Mouse (Mus musculus) G1E-ER4 (cell line): ENCODE results near the gene Gm19402. TPM values are rescaled to one million over a fixed set of nuclear protein-coding genes. Genes with fewer than 3 reads are reported as not detected.

ENCODE experiments used
- GATA1 ChIP-seq: IDR thresholded peaks from one replicate; pipeline ENCODE4 v1.8.0; 2012; ENCODE audit warnings: low read length, inconsistent platforms
- polyA plus RNA-seq: library from polyadenylated mRNA; stranded (reverse); fragments of >175 nt; gene quantifications from 2 replicates; pipeline ENCODE4 v1.2.3, GENCODE M21; 2012

The Gm19402 gene
- polyA plus RNA-seq, 1 experiment = not detected

DNA sequence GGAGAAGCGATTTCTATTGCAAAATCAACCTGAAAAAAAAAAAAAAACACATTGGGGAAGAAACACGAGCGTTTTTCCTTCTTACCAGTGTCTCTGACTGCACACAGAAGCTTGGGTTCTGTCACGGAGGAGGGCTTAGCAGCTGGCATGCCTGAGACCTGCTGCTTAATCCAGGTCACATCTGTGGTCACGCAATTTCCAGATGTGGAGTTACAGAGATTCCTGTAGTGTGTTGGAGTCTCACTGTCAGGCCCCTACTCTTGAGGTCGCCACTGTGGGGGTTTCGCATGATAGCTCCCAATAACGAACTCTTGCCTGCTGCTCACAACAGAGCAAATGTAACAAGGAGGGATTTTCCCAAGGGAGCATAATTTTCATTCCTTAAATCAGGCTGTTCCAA is 6.4 kb downstream of the Gm19402 start:
- no peak for TF ChIP-seq GATA1

DNA sequence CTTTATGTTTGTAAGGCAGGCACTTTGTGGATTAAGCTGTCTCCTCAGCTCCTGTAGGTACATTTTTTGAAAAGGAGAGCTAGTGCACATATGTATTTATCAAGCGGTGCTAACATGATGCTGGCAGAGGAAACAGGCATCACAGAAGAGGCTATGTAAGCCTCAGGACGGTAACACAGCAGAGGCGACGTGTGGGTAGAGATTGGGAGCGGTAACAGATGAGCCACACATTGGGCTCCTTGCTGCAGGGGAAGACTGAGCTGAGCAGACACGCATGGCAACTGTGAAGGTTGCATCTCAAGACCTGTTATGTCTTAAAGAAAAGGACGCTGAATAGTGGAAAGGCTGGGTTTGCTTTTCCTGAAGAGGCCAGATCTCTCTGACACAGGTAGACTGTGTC is 7.6 kb downstream of the Gm19402 start:
- TF ChIP-seq GATA1 = no peak

DNA sequence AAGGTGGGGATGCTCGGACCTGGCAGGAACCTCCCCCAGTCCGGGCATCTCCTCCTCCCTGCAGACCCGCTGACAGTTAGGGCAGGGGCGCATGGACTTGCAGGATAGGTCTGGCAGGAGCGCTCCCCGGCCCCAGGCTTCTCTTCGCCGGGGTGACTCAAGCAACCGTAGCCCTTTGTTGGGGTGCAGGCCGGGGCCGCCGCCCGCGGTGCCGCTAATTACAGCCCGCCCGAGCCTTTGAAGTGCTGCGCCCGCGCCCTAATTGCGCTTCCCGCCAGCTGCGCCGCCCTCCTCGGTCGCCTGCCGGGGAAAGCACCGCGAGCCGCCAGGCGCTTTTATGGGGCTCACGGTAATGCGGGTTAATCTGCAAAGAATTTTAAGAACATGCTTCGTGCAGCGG is 13.0 kb downstream of the Gm19402 start:
- TF ChIP-seq GATA1 = no peak

- TF ChIP-seq GATA1 = no peak
These were observed 16.8 kb downstream of the Gm19402 start for GRCm38 (mm10) chr10:77673765-77674164.

DNA sequence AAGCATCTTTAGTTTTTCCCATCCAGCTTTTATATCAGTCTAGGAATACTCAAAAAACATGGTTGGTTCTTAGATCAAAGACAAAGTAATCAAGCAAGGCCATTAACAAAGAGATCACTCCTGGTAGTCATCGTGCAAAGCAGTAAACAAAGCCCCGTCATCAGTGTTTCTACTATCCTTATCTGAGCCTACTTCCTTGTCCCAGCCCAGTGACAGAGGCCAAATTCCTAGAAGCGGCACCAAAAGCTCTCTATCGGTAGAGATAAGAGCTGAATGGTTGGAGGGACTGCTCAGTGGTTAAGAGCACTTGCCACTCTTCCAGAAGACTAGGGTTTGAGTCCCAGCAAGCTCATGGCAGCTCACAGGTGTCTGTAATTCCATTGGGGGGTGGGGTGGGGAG is 19.0 kb downstream of the Gm19402 start:
- peak; percentile 75 for TF ChIP-seq GATA1

- no peak for TF ChIP-seq GATA1
These were observed 19.8 kb downstream of the Gm19402 start for GRCm38 (mm10) chr10:77670710-77671109.

DNA sequence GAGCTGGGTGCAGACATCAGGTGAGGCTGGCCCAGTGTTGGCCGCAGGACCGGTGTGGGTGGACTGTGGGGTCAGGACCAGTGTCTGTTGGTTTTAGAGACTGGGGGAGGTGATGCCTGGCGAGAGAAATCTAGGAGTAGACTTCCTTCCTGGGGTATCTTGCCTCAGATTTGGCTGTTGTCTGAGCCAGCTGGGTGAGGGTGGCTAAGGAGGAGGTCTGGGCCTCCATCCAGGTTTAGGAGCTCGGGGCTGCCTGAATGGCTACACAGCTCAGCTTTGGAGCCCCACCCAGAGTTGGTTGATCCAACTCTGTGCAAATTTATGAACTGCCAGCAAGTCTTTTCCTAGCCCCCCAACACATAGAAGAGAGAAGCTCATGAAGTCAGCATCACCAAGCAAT is 23.2 kb downstream of the Gm19402 start:
- TF ChIP-seq GATA1 = no peak

- TF ChIP-seq GATA1 = no peak
These were observed 24.2 kb downstream of the Gm19402 start for GRCm38 (mm10) chr10:77666342-77666741.

GRCm38 (mm10) chr10:77663949-77664665 is 26.4 kb downstream of the Gm19402 start:
- no peak for TF ChIP-seq GATA1

GRCm38 (mm10) chr10:77658286-77658994 is 32.1 kb downstream of the Gm19402 start:
- TF ChIP-seq GATA1 = no peak

GRCm38 (mm10) chr10:77652046-77652445 is 38.5 kb downstream of the Gm19402 start:
- TF ChIP-seq GATA1 = no peak

- TF ChIP-seq GATA1 = no peak
These were observed 42.7 kb downstream of the Gm19402 start for GRCm38 (mm10) chr10:77647901-77648300.

DNA sequence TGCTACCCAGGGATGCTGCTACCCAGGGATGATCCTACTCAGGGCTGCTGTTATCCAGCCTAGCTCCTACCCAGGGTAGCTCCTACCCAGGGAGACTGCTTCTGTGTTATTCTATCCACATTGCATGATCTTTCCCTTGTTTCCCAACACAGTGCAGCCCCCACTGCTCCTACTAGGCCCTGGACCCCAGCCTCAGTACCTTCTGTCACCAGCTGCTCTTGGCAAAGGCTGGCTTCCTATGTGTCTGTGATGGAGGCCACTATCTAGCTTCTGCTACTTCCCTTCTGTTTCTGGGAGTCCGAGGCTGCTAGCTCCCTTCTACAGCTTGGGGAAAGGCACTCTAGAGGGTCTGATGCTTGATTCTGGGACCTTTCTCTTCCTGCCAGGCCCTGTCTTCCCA is 43.1 kb downstream of the Gm19402 start:
- no peak for TF ChIP-seq GATA1

- TF ChIP-seq GATA1 = no peak
These were observed 45.0 kb downstream of the Gm19402 start for GRCm38 (mm10) chr10:77645571-77645970.

- TF ChIP-seq GATA1 = no peak
These were observed 47.4 kb downstream of the Gm19402 start for GRCm38 (mm10) chr10:77643160-77643559.

Other genes starting within 250 kb of the Gm19402 start
- 128 and 179 TPM in 2 replicates for gene Fam207a, start 175.0 kb downstream of the Gm19402 start, polyA plus RNA-seq
- 0.90 and 3.8 TPM in 2 replicates for gene Itgb2, start 160.5 kb downstream of the Gm19402 start, polyA plus RNA-seq
- gene Pttg1ip, start 109.0 kb downstream of the Gm19402 start, polyA plus RNA-seq = 101 and 130 TPM in 2 replicates
- 166 and 172 TPM in 2 replicates for gene Sumo3, start 84.7 kb downstream of the Gm19402 start, polyA plus RNA-seq
- 0.54 TPM in 1 of 2 replicates, not detected in the other for gene Gm49325, start 84.6 kb downstream of the Gm19402 start, polyA plus RNA-seq
- gene Ube2g2, start 68.5 kb downstream of the Gm19402 start, polyA plus RNA-seq = 30.8 and 39.8 TPM in 2 replicates
- not detected in 2 replicates for gene Tspear, start 4.2 kb downstream of the Gm19402 start, polyA plus RNA-seq
- not detected in 2 replicates for gene Gm9508, start 6.5 kb upstream of the Gm19402 start, polyA plus RNA-seq
- not detected in 2 replicates for gene Gm10272, start 15.9 kb upstream of the Gm19402 start, polyA plus RNA-seq
- gene Gm10024, start 20.7 kb upstream of the Gm19402 start, polyA plus RNA-seq = not detected in 2 replicates
- gene Gm10142, start 25.1 kb upstream of the Gm19402 start, polyA plus RNA-seq = not detected in 2 replicates
- not detected in 2 replicates for gene Krtap12-1, start 29.8 kb upstream of the Gm19402 start, polyA plus RNA-seq
- not detected in 2 replicates for gene Gm10100, start 35.7 kb upstream of the Gm19402 start, polyA plus RNA-seq
- not detected in 2 replicates for gene Gm18596, start 51.9 kb upstream of the Gm19402 start, polyA plus RNA-seq
- not detected in 2 replicates for gene Gm9736, start 60.6 kb upstream of the Gm19402 start, polyA plus RNA-seq
- gene Gm3233, start 68.9 kb upstream of the Gm19402 start, polyA plus RNA-seq = not detected in 2 replicates
- not detected in 2 replicates for gene Gm3238, start 80.6 kb upstream of the Gm19402 start, polyA plus RNA-seq
- not detected in 2 replicates for gene Gm7138, start 86.2 kb upstream of the Gm19402 start, polyA plus RNA-seq
- gene Gm3250, start 91.8 kb upstream of the Gm19402 start, polyA plus RNA-seq = not detected in 2 replicates
- gene Gm7137, start 97.4 kb upstream of the Gm19402 start, polyA plus RNA-seq = not detected in 2 replicates
- gene Gm9639, start 104.3 kb upstream of the Gm19402 start, polyA plus RNA-seq = not detected in 2 replicates
- not detected in 2 replicates for gene Gm19668, start 108.4 kb upstream of the Gm19402 start, polyA plus RNA-seq
- not detected in 2 replicates for gene Gm9507, start 121.1 kb upstream of the Gm19402 start, polyA plus RNA-seq
- not detected in 2 replicates for gene Gm2696, start 123.9 kb upstream of the Gm19402 start, polyA plus RNA-seq
- gene Krtap10-4, start 136.3 kb upstream of the Gm19402 start, polyA plus RNA-seq = not detected in 2 replicates
- not detected in 2 replicates for gene Krtap10-10, start 145.2 kb upstream of the Gm19402 start, polyA plus RNA-seq
- not detected in 2 replicates for gene Gm36176, start 156.0 kb upstream of the Gm19402 start, polyA plus RNA-seq
- not detected in 2 replicates for gene Gm10318, start 162.1 kb upstream of the Gm19402 start, polyA plus RNA-seq
- not detected in 2 replicates for gene Gm3285, start 171.2 kb upstream of the Gm19402 start, polyA plus RNA-seq
- not detected in 2 replicates for gene Lrrc3, start 211.8 kb upstream of the Gm19402 start, polyA plus RNA-seq